Mouse (Mus musculus): ENCODE measurements around the gene Reln.

- TF ChIP-seq GATA1 (IDR thresholded peaks at IDR 0.05; ENCODE audit: low read length), result no peak
- TF ChIP-seq TAL1 (IDR thresholded peaks at IDR 0.05; ENCODE audit: low read length), result no peak
Measured at GRCm38 (mm10) chr5:22080468-22080986, 264.0 kb downstream of the Reln start.

All from erythroblast, embryonic 14.5 days (primary cell).